Mouse (Mus musculus) olfactory bulb, adult 2 months (tissue): ENCODE measurements around the gene Aanat.

Experiments
- CTCF ChIP-seq: fragments of 200-500 bp; IDR thresholded peaks from 2 replicates; pipeline ENCODE4 v1.5.1; 2012; ENCODE audit warnings: low read depth, mild to moderate bottlenecking, low read length, moderate library complexity; ENCODE audit not compliant: insufficient read depth
- POLR2A ChIP-seq: fragments of 200-500 bp; IDR thresholded peaks from 2 replicates; pipeline ENCODE4 v1.6.1; 2012; ENCODE audit warnings: mild to moderate bottlenecking, low read depth, low read length, moderate library complexity; ENCODE audit not compliant: insufficient read depth

- TF ChIP-seq CTCF (no peak), POLR2A (no peak)
Observed at GRCm38 (mm10) chr11:116574982-116575381, 11.2 kb upstream of the Aanat start.
